Mouse (Mus musculus) kidney, embryonic 16.5 days (tissue): ENCODE measurements around the gene Rnf2. TPM values are rescaled to one million over a fixed set of nuclear protein-coding genes. Genes with fewer than 3 reads are reported as not detected.

Source experiments
- ATAC-seq: fragments of 200-750 bp; cut with Nextera tagmentation; 2 replicates; pipeline ENCODE4 v1.8.0; 2017; ENCODE audit warnings: moderate TSS enrichment; ENCODE audit not compliant: low FRiP score, low TSS enrichment
- H3K27ac ChIP-seq: fragments of 300-500 bp; sonication (generic); 2 replicates; pipeline ENCODE4 v1.5.1; 2014; ENCODE audit warnings: low read length
- H3K27me3 ChIP-seq: fragments of 300-500 bp; sonication (generic); 2 replicates; pipeline ENCODE4 v1.6.1; 2014; ENCODE audit warnings: low read length, control low read depth, mixed read lengths; ENCODE audit not compliant: insufficient read depth
- H3K36me3 ChIP-seq: fragments of 300-500 bp; sonication (generic); 2 replicates; pipeline ENCODE4 v1.6.1; 2014; ENCODE audit warnings: low read length, control low read depth, mixed read lengths; ENCODE audit not compliant: insufficient read depth
- H3K4me1 ChIP-seq: fragments of 300-500 bp; sonication (generic); 2 replicates; pipeline ENCODE4 v1.6.1; 2014; ENCODE audit warnings: low read length, control low read depth, mixed read lengths; ENCODE audit not compliant: insufficient read depth
- H3K4me2 ChIP-seq: fragments of 300-500 bp; sonication (generic); replicated peaks from 2 replicates; pipeline ENCODE4 v1.6.1; 2014; ENCODE audit warnings: low read depth, low read length
- H3K4me3 ChIP-seq: fragments of 300-500 bp; sonication (generic); 2 replicates; pipeline ENCODE4 v1.5.1; 2014; ENCODE audit warnings: mild to moderate bottlenecking, low read length
- H3K9ac ChIP-seq: fragments of 300-500 bp; sonication (generic); replicated peaks from 2 replicates; pipeline ENCODE4 v1.6.1; 2014; ENCODE audit warnings: low read length
- H3K9me3 ChIP-seq: fragments of 300-500 bp; sonication (generic); 2 replicates; pipeline ENCODE4 v1.6.1; 2016; ENCODE audit warnings: low read length, control low read depth
- WGBS: fragments of 180-500 bp; shearing (Covaris S2); extraction: QIAGEN DNeasy Blood & Tissue Kit; methylation state at CpG from one replicate; pipeline ENCODE4 v1.1.7; 2014; 5-methylcytosine and 5-hydroxymethylcytosine counted together
- polyA plus RNA-seq: library from polyadenylated mRNA; unstranded; fragments of >200 nt; fragmentation: Nextera tagmentation; extraction: Ambion mirVana; gene quantifications from 2 replicates; pipeline ENCODE4 v1.2.1, GENCODE M21; 2015

Rnf2 gene
- polyA plus RNA-seq, 1 experiment from 2014 or later = 100 TPM

DNA sequence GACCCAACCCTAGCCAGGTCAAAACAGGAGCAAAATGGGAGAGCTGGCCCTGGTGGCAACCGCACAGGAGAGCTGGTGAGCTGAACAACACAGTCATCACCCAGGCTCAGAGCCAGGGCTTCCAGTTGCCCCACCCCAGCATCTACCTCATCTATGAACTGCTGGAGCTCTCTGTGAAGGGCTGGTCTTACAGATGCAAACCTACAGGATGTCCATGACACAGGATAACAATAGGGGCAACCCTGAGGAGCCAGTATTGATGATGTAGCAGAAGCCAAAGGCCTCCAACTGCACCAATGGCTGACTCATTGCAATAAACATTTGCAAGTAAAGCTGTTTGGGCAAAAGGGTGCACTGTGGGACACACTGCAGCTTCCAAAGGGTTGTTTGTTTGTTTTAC, 15.0 kb upstream of the Rnf2 start:
- H3K36me3 ChIP-seq = no peaks in the 10 kb centered on the region
- H3K4me3 ChIP-seq = no peak overlapping the region
- 81% methylated on average over 1 of the region's 1 CpGs for WGBS
- no peak for ATAC-seq
- H3K9ac ChIP-seq = no peak overlapping the region
- H3K4me2 ChIP-seq = no peak overlapping the region
- H3K9me3 ChIP-seq = peaks cover 2% of the 10 kb centered on the region; the same call in 1 of the 2 replicates
- no peaks in the 10 kb centered on the region for H3K27me3 ChIP-seq
- no peak overlapping the region for H3K27ac ChIP-seq
- peaks cover 5% of the 10 kb centered on the region; the same call in 1 of the 2 replicates for H3K4me1 ChIP-seq

DNA sequence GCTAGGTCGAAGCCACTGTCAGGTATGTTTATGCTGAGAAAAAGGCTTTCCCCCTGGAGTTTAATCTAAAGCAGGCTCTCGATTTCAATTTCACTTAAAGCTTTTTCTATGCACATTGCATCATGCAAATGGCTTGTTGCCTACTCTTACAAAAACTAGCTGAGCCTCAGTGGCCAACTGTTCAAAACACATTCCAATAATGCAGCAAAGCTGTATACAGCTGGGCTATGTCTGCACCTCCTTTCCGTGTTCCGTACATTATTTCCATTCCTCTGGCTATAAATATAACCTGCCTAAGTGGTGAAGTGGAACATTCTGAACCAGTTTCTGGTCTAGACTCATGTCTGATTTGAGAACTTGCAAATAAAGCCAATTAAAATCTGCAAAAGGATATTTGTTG, 13.4 kb upstream of the Rnf2 start:
- Histone ChIP-seq H3K9me3 (peaks cover 2% of the 10 kb centered on the region; the same call in 1 of the 2 replicates), H3K36me3 (no peaks in the 10 kb centered on the region), H3K27ac (no peak overlapping the region), H3K4me3 (no peak overlapping the region), H3K27me3 (no peaks in the 10 kb centered on the region), H3K4me2 (no peak overlapping the region), H3K4me1 (peaks cover 5% of the 10 kb centered on the region; the same call in 1 of the 2 replicates), H3K9ac (no peak overlapping the region)
- no peak for ATAC-seq
- 74% methylated on average over 4 of the region's 4 CpGs for WGBS

DNA sequence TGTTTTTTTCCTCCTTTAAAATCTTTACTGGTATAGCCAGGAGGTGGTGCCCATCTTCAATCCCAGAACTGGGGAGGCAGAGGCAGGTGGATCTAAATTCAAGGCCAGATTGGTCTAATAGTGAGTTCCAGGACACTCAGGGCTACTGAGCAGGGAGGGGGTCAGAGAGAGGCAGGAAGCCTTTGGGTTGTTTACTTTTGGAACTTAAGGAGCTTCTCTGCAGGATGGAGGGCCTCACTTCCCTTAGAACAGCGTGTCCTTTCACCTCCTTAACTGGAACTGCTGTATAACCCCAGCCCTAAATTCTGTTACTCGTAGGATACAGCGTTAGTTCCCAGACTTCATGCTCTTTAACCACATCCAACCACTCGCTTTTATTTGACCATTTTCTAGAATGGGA, 10.1 kb upstream of the Rnf2 start:
- Histone ChIP-seq H3K9ac (no peak overlapping the region), H3K4me1 (peaks cover 5% of the 10 kb centered on the region; the same call in 1 of the 2 replicates), H3K36me3 (no peaks in the 10 kb centered on the region), H3K4me2 (no peak overlapping the region), H3K9me3 (peaks cover 2% of the 10 kb centered on the region; the same call in 1 of the 2 replicates), H3K27me3 (no peaks in the 10 kb centered on the region), H3K27ac (no peak overlapping the region), H3K4me3 (no peak overlapping the region)
- no peak for ATAC-seq
- 11% methylated on average over 4 of the region's 4 CpGs for WGBS

- Histone ChIP-seq H3K4me3 (peak overlapping the region; percentile 90), H3K9ac (peak overlapping the region; percentile 94), H3K9me3 (no peaks in the 10 kb centered on the region), H3K4me2 (peak overlapping the region; percentile 71), H3K27me3 (no peaks in the 10 kb centered on the region), H3K4me1 (peaks cover 26% of the 10 kb centered on the region), H3K36me3 (no peaks in the 10 kb centered on the region), H3K27ac (peak overlapping the region; percentile 97)
- WGBS = under 1% methylated on average over 54 of the region's 59 CpGs
- peak; percentile 62 for ATAC-seq
Measured at GRCm38 (mm10) chr1:151499815-151500501, 797 bp downstream of the Rnf2 start.

GRCm38 (mm10) chr1:151498381-151498780, 2.4 kb downstream of the Rnf2 start:
- Histone ChIP-seq H3K9me3 (no peaks in the 10 kb centered on the region), H3K36me3 (no peaks in the 10 kb centered on the region), H3K4me1 (peaks cover 30% of the 10 kb centered on the region), H3K27ac (no peak overlapping the region), H3K27me3 (no peaks in the 10 kb centered on the region), H3K4me2 (no peak overlapping the region), H3K9ac (no peak overlapping the region), H3K4me3 (no peak overlapping the region)
- ATAC-seq = no peak
- 77% methylated on average over 3 of the region's 3 CpGs for WGBS

GRCm38 (mm10) chr1:151497942-151498341, 2.8 kb downstream of the Rnf2 start:
- Histone ChIP-seq H3K36me3 (no peaks in the 10 kb centered on the region), H3K9me3 (no peaks in the 10 kb centered on the region)

GRCm38 (mm10) chr1:151497028-151497427, 3.7 kb downstream of the Rnf2 start:
- ATAC-seq = no peak
- Histone ChIP-seq H3K27ac (no peak overlapping the region), H3K4me3 (no peak overlapping the region), H3K9ac (no peak overlapping the region), H3K9me3 (no peaks in the 10 kb centered on the region), H3K4me1 (peaks cover 30% of the 10 kb centered on the region), H3K4me2 (no peak overlapping the region), H3K27me3 (no peaks in the 10 kb centered on the region), H3K36me3 (no peaks in the 10 kb centered on the region)
- 89% methylated on average over 8 of the region's 8 CpGs for WGBS

More at GRCm38 (mm10) chr1:151497942-151498341, 2.8 kb downstream of the Rnf2 start:
- no peak overlapping the region for H3K27ac ChIP-seq
- no peak overlapping the region for H3K4me2 ChIP-seq
- no peak overlapping the region for H3K4me3 ChIP-seq
- 79% methylated on average over 2 of the region's 2 CpGs for WGBS
- no peak overlapping the region for H3K9ac ChIP-seq
- H3K4me1 ChIP-seq = peaks cover 30% of the 10 kb centered on the region
- H3K27me3 ChIP-seq = no peaks in the 10 kb centered on the region
- no peak for ATAC-seq

DNA sequence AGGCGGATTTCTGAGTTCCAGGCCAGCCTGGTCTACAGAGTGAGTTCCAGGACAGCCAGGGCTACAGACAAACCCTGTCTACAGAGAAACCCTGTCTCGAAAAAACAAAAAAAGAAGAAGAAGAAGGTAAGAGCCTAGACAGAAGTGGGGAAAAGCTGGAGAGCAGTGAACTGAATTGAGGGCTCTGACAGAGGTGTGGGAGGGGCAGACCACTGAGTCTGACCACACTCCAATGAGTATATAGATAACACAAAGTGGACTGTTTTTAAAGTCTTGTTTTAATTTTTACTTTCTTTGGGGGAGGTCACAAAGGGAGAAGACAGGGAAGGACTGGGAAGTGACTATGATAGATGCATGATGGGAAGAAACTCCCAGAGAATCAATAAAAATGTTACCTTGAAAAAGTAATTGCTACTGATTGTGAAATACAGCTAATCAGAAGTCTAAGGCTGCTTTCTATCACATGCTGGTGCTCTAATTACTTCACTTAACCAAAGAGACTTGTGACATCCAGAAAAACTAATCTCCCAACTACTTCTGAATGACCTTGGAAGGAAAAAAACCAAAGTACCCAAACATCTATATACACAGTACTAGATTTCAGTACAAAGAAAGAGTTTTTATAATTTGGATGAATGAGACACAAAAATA, 5.0 kb downstream of the Rnf2 start:
- 94% methylated on average over 2 of the region's 2 CpGs for WGBS
- no peak for ATAC-seq
- peaks cover 30% of the 10 kb centered on the region for H3K4me1 ChIP-seq
- no peaks in the 10 kb centered on the region for H3K27me3 ChIP-seq
- no peaks in the 10 kb centered on the region for H3K9me3 ChIP-seq
- no peak overlapping the region for H3K9ac ChIP-seq
- H3K4me2 ChIP-seq = no peak overlapping the region
- no peak overlapping the region for H3K27ac ChIP-seq
- H3K4me3 ChIP-seq = no peak overlapping the region
- no peaks in the 10 kb centered on the region for H3K36me3 ChIP-seq

GRCm38 (mm10) chr1:151494711-151495110, 6.0 kb downstream of the Rnf2 start:
- peaks cover 30% of the 10 kb centered on the region for H3K4me1 ChIP-seq
- no peak overlapping the region for H3K9ac ChIP-seq
- no peaks in the 10 kb centered on the region for H3K27me3 ChIP-seq
- 56% methylated on average over 6 of the region's 6 CpGs for WGBS
- ATAC-seq = no peak
- no peak overlapping the region for H3K4me2 ChIP-seq
- H3K36me3 ChIP-seq = no peaks in the 10 kb centered on the region
- H3K4me3 ChIP-seq = no peak overlapping the region
- H3K27ac ChIP-seq = no peak overlapping the region
- no peaks in the 10 kb centered on the region for H3K9me3 ChIP-seq

- H3K27me3 ChIP-seq = no peaks in the 10 kb centered on the region
- H3K4me1 ChIP-seq = peaks cover 26% of the 10 kb centered on the region
- H3K36me3 ChIP-seq = no peaks in the 10 kb centered on the region
- H3K9me3 ChIP-seq = no peaks in the 10 kb centered on the region
- no peak for ATAC-seq
- no peak overlapping the region for H3K4me3 ChIP-seq
- no peak overlapping the region for H3K4me2 ChIP-seq
- H3K27ac ChIP-seq = no peak overlapping the region
- H3K9ac ChIP-seq = no peak overlapping the region
Measured at GRCm38 (mm10) chr1:151493826-151494225, 6.9 kb downstream of the Rnf2 start.
